Mouse (Mus musculus) forebrain, embryonic 10.5 days (tissue): ENCODE results near the gene Ncapd2. TPM values are rescaled to one million over a fixed set of nuclear protein-coding genes. Genes with fewer than 3 reads are reported as not detected.

Source experiments
- DNase-seq: peaks from one replicate; pipeline ENCODE4 v3.0.0-alpha.2; 2017; ENCODE audit warnings: low spot score; ENCODE audit errors: extremely low spot score
- H3K27ac ChIP-seq: fragments of 300-500 bp; sonication (generic); 2 replicates; pipeline ENCODE4 v1.5.1; 2016; ENCODE audit warnings: mild to moderate bottlenecking
- H3K27me3 ChIP-seq: fragments of 300-500 bp; sonication (generic); 2 replicates; pipeline ENCODE4 v1.6.1; 2016; ENCODE audit warnings: mild to moderate bottlenecking; ENCODE audit not compliant: poor library complexity, severe bottlenecking
- H3K36me3 ChIP-seq: fragments of 300-500 bp; sonication (generic); replicated peaks from 2 replicates; pipeline ENCODE4 v1.6.1; 2016; ENCODE audit warnings: mild to moderate bottlenecking, moderate library complexity
- H3K4me1 ChIP-seq: fragments of 300-500 bp; sonication (generic); 2 replicates; pipeline ENCODE4 v1.6.1; 2016
- H3K4me3 ChIP-seq: fragments of 300-500 bp; sonication (generic); 2 replicates; pipeline ENCODE4 v1.5.1; 2016; ENCODE audit warnings: mild to moderate bottlenecking, moderate library complexity
- H3K9me3 ChIP-seq: fragments of 300-500 bp; sonication (generic); 2 replicates; pipeline ENCODE4 v1.6.1; 2016; ENCODE audit warnings: mild to moderate bottlenecking, moderate library complexity
- WGBS: fragments of 180-500 bp; shearing (Covaris S2); methylation state at CpG from one replicate; pipeline ENCODE4 v1.1.7; 2016; 5-methylcytosine and 5-hydroxymethylcytosine counted together
- polyA plus RNA-seq: library from polyadenylated mRNA; unstranded; fragments of >200 nt; fragmentation: Nextera tagmentation; extraction: Ambion mirVana; gene quantifications from 2 replicates; pipeline ENCODE4 v1.2.1, GENCODE M21; 2016

Gene Ncapd2
- polyA plus RNA-seq, 1 experiment from 2014 or later: 274 TPM

DNA sequence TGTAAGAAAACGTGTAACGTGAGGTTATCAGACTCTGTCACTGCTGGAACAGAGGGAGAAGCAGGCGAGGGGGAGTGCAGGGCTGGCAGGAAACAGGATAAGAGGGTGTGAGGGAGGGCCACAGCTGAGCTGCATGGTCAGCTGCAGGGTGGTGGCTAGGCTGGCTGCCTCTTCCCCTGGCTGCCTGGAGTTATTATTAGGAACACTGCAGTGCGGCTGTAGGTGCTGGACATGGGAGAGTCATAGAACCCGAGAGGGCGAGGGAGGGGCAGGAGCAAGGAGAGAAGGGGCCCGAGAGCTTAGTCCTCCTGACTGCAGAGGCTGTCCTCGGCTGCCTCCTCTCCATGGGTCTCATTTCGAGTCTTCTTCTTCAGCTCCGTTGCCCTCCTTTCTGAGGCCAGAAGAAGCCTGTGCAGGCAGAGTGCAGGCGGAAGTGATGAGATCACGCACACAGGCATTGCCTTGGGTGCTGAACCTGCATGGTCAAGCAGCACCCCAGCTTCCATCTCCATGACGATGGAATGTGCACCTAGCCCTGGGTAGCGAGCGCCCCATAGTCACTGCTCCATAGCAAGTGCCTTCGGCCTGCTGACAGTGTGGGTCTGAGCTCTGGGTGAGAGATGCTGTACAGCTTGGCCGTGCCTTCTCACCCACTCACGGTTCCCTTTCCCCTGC is 43.1 kb downstream of the Ncapd2 start:
- Histone ChIP-seq H3K4me3 (0 out of 2 replicates have a peak overlapping the region, but pooled peaks have one; percentile 0), H3K36me3 (peaks cover 73% of the 10 kb centered on the region), H3K4me1 (peaks cover 58% of the 10 kb centered on the region), H3K27me3 (no peaks in the 10 kb centered on the region), H3K27ac (peak overlapping the region; percentile 32), H3K9me3 (no peaks in the 10 kb centered on the region)
- 77% methylated on average over 18 of the region's 18 CpGs for WGBS
- no peak for DNase-seq

DNA sequence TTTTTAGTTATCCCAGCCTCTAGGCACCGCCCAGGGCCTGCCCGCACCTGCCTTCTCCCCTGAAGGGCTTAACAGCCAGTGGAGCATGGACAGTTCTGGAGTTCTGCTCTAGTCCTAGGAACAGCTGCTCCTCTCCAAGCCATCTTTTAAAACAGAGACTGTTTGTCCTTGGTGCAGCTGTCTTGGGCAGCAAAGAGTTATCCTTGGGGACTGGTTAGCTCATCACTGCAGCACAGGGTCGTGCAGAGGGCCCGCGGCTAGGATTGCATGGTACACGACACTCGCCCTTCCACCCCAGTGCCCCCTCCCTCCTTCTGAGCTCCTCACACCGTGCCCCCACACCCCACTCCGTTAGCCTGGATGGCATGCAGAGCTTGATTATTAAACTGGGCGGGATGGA is 44.2 kb downstream of the Ncapd2 start:
- no peak for DNase-seq
- WGBS: 83% methylated on average over 10 of the region's 10 CpGs
- Histone ChIP-seq H3K4me3 (peak overlapping the region; percentile 65; the same call in 1 of the 2 replicates), H3K4me1 (peaks cover 58% of the 10 kb centered on the region), H3K36me3 (peaks cover 72% of the 10 kb centered on the region), H3K9me3 (no peaks in the 10 kb centered on the region), H3K27ac (peak overlapping the region; percentile 40; the same call in 1 of the 2 replicates), H3K27me3 (no peaks in the 10 kb centered on the region)

DNA sequence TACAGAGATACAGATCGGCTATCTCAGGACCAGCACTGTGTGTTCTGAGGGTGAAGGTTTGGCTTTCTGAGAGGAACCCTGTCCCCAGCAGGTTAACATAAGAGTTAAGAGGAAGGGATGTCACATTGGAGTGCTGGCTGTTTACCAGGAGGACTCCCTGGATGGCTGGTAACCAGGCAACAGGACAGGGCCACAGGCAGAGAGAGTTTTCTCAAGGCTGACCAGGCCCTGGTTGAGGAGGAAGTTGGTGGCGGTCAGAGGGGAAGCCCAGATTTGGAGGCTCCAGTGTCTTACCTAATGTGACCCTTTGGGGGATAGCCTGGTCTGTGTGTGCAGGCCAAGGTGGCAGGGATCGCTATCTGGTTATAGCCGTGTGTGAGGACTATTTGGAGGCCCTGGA is 44.7 kb downstream of the Ncapd2 start:
- H3K27me3 ChIP-seq: no peaks in the 10 kb centered on the region
- H3K27ac ChIP-seq: peak overlapping the region; percentile 40; the same call in 1 of the 2 replicates
- 94% methylated on average over 4 of the region's 4 CpGs for WGBS
- H3K9me3 ChIP-seq: no peaks in the 10 kb centered on the region
- DNase-seq: no peak
- peak overlapping the region; percentile 65 for H3K4me3 ChIP-seq
- H3K4me1 ChIP-seq: peaks cover 58% of the 10 kb centered on the region
- H3K36me3 ChIP-seq: peaks cover 72% of the 10 kb centered on the region

- Histone ChIP-seq H3K36me3 (peaks cover 72% of the 10 kb centered on the region), H3K27ac (peak overlapping the region; percentile 92), H3K9me3 (no peaks in the 10 kb centered on the region), H3K4me3 (peak overlapping the region; percentile 65), H3K4me1 (peaks cover 58% of the 10 kb centered on the region), H3K27me3 (no peaks in the 10 kb centered on the region)
- no peak for DNase-seq
- 61% methylated on average over 7 of the region's 7 CpGs for WGBS
These were observed 45.4 kb downstream of the Ncapd2 start for GRCm38 (mm10) chr6:125146148-125146547.

GRCm38 (mm10) chr6:125145479-125145951 is 46.0 kb downstream of the Ncapd2 start:
- Histone ChIP-seq H3K9me3 (no peaks in the 10 kb centered on the region), H3K36me3 (peaks cover 72% of the 10 kb centered on the region), H3K27me3 (no peaks in the 10 kb centered on the region), H3K4me3 (peak overlapping the region; percentile 65), H3K4me1 (peaks cover 58% of the 10 kb centered on the region), H3K27ac (peak overlapping the region; percentile 92)
- no peak for DNase-seq
- WGBS: 2% methylated on average over 35 of the region's 35 CpGs

DNA sequence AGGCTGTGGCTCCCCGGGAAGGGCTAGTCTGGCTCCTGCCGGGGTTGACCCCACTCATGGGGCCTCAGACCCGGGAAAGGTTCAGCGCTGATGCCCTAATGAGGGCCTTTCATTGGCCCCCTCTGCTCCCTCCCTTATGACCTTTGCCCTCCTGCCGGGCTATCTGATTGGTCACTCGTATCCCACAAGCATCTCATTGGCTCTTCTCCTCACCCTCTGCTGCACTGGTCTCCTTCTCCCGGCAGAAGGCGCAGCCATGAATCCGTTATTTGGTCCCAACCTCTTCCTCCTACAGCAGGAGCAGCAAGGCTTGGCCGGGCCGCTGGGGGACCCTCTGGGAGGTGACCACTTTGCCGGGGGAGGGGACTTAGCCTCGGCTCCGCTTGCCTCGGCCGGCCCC is 46.5 kb downstream of the Ncapd2 start, which contains the start of gene Iffo1:
Gene Iffo1 (plus strand): TSS at position 241 of the 400 bp plus-strand sequence.
- Histone ChIP-seq H3K27ac (peak within 1 kb of the TSS; percentile 92), H3K4me1 (peaks cover 58% of the 10 kb centered on the region), H3K9me3 (no peaks in the 10 kb centered on the region), H3K27me3 (no peaks in the 10 kb centered on the region), H3K36me3 (peaks cover 74% of the 10 kb centered on the region), H3K4me3 (peak within 1 kb of the TSS; percentile 65)
- WGBS: 1% methylated on average over 16 of the region's 16 CpGs
- peak; percentile 93 for DNase-seq

- no peak for DNase-seq
- peaks cover 76% of the 10 kb centered on the region for H3K36me3 ChIP-seq
- WGBS: 89% methylated on average over 9 of the region's 9 CpGs
- no peaks in the 10 kb centered on the region for H3K27me3 ChIP-seq
- H3K4me1 ChIP-seq: peaks cover 49% of the 10 kb centered on the region
- peak overlapping the region; percentile 92; the same call in 1 of the 2 replicates for H3K27ac ChIP-seq
- no peaks in the 10 kb centered on the region for H3K9me3 ChIP-seq
- H3K4me3 ChIP-seq: peak overlapping the region; percentile 8; the same call in 1 of the 2 replicates
These were observed 47.6 kb downstream of the Ncapd2 start for GRCm38 (mm10) chr6:125143904-125144303.

DNA sequence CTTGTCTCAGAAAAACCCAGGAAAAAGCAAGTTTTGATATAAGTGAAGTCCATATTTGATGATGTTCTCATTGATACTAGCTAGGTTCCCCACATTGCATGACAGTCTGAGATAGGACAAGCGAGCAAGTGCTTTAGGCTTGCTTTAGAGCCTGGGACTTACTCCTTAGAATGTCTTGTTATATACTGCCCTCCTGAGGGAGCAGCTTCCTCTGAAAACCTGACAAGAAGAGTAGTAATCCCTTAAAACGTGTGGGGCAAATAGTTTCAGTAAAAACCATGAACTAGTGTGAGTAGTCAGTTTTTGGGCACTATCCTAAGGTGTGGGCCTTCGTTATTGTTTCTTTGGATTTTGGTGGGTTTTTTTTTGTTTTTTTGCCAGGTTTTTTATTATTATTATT is 48.4 kb downstream of the Ncapd2 start:
- no peak overlapping the region for H3K4me3 ChIP-seq
- peaks cover 42% of the 10 kb centered on the region for H3K4me1 ChIP-seq
- peaks cover 76% of the 10 kb centered on the region for H3K36me3 ChIP-seq
- no peaks in the 10 kb centered on the region for H3K27me3 ChIP-seq
- DNase-seq: no peak
- WGBS: 80% methylated on average over 3 of the region's 3 CpGs
- H3K27ac ChIP-seq: no peak overlapping the region
- H3K9me3 ChIP-seq: no peaks in the 10 kb centered on the region

DNA sequence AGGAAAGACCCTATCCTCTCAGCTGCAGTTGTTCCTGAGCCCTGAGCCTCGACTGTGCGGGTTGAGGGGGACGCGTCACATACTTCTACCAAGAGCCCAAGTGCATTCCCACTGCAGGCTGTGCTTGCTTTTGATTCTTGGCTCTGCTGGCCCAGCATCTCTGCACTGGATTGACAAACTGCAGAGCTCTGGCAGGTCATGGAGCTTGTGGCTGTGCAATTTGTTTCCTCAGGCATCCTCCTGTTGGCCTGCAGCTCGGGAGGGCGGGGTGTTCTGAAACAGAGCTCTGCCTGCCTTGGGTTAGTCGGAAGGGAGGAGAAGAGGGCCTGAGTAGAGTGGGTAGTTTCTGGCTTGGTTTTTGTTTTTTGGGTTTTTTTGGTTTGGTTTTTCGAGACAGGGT is 49.1 kb downstream of the Ncapd2 start:
- peaks cover 78% of the 10 kb centered on the region for H3K36me3 ChIP-seq

DNA sequence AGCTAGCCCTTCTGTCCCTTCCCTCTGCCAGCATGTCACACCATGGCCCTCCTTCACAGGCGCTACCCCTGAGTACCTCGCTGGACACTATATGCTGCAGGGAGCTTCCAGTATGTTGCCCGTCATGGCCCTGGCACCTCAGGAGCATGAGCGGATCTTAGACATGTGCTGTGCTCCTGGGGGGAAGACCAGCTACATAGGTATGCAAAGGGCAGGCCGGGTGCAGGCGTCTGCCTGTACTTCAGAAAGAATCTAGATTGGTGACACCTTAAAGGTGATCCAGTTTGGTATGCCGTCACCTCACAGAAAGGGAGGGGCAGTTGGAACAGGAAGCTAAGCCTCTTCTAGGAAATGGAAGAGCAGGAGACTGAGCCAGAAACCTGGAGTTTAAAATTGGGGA is 51.8 kb downstream of the Ncapd2 start:
- Histone ChIP-seq H3K27ac (no peak overlapping the region), H3K27me3 (no peaks in the 10 kb centered on the region), H3K4me1 (peaks cover 10% of the 10 kb centered on the region), H3K36me3 (peaks cover 98% of the 10 kb centered on the region), H3K4me3 (no peak overlapping the region), H3K9me3 (no peaks in the 10 kb centered on the region)
- 94% methylated on average over 7 of the region's 7 CpGs for WGBS
- no peak for DNase-seq

More for the DNA sequence above, 49.1 kb downstream of the Ncapd2 start:
- Histone ChIP-seq H3K4me3 (no peak overlapping the region), H3K4me1 (peaks cover 35% of the 10 kb centered on the region), H3K27ac (no peak overlapping the region), H3K27me3 (no peaks in the 10 kb centered on the region), H3K9me3 (no peaks in the 10 kb centered on the region)
- no peak for DNase-seq
- WGBS: 91% methylated on average over 8 of the region's 8 CpGs

- H3K36me3 ChIP-seq: peaks cover 93% of the 10 kb centered on the region
- H3K27me3 ChIP-seq: no peaks in the 10 kb centered on the region
- H3K4me3 ChIP-seq: no peak overlapping the region
- no peak for DNase-seq
- 91% methylated on average over 19 of the region's 19 CpGs for WGBS
- no peak overlapping the region for H3K27ac ChIP-seq
- H3K4me1 ChIP-seq: peaks cover 14% of the 10 kb centered on the region
- H3K9me3 ChIP-seq: no peaks in the 10 kb centered on the region
These were observed 54.4 kb downstream of the Ncapd2 start for GRCm38 (mm10) chr6:125137002-125137671.

GRCm38 (mm10) chr6:125132470-125132869 is 59.0 kb downstream of the Ncapd2 start:
- 12% methylated on average over 11 of the region's 11 CpGs for WGBS
- Histone ChIP-seq H3K27ac (peak overlapping the region; percentile 92), H3K36me3 (peaks cover 80% of the 10 kb centered on the region), H3K4me1 (peaks cover 19% of the 10 kb centered on the region), H3K4me3 (peak overlapping the region; percentile 93), H3K9me3 (no peaks in the 10 kb centered on the region), H3K27me3 (no peaks in the 10 kb centered on the region)
- DNase-seq: no peak
